In the genomic region with DNA sequence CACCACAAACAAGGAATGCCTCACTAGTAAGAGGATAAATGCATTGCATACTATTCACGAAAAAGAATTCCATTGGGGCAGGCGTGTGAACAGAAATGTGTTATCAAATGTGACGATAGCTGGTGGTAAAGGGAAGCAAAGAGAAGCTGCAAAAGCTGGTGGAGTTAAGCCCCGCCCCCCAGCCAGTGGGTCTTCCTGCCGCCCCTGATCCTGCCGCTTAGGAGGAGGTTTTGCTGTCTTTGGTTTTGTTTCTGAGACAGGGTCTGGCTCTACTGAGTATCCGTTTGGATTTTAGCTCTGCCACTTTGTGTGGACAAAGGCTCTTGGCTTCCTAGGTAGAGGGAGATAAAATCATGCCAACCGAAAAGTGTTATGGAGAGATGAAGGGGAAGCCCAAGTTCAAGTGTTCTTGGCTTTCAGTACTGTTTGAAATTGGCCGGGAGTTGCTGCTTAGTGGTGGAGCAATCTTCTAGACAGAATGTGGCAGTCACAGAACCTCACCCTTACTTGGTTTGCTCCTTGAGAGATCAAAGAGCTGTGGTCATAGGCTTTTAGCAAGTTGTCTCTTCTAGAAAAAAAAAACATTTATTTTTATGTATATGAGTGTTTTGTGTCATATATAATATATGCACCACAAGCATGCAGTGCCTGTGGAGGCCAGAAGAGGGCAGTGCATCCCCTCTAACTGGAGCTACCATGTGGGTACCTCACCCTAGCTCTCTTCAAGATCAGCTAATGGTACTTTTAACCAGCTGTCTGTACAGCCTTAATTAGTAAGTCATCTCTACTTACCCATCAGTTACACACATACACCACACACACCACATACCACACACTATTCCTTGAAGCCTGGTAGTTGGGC, we compare ENCODE assay signal across 12 mouse cellular contexts. TPM values are rescaled to one million over a fixed set of nuclear protein-coding genes. Genes with fewer than 3 reads are reported as not detected.
DNase-seq lines count a peak whose midpoint lies in the region; ATAC-seq and TF ChIP-seq lines count a peak whose summit lies in the region.
"Had no signal": no experiment of that assay in that cellular context is flagged by ENCODE, and none has a peak within 500 bp of the region (broad histone marks: within the 10 kb centered on the region; RNA-seq: fewer than 3 reads in every experiment).

No protein-coding gene starts in this region.

- H3K4me2 ChIP-seq in kidney, postnatal 0 days (ENCODE audit: low read length) = no peak overlapping the region
- H3K4me2 ChIP-seq in kidney, embryonic 16.5 days (replicated peaks; ENCODE audit: low read depth, low read length) = no peak overlapping the region
- no peak overlapping the region for H3K4me2 ChIP-seq in lung, embryonic 16.5 days (ENCODE audit: low read depth, low read length)
- H3K4me2 ChIP-seq: midbrain, embryonic 11.5 days had no signal

- 83% methylated on average over 9 of the region's 9 CpGs for WGBS in kidney, postnatal 0 days
- 81% methylated on average over 9 of the region's 9 CpGs for WGBS in kidney, embryonic 16.5 days
- 47% methylated on average over 9 of the region's 9 CpGs for WGBS in lung, embryonic 16.5 days

- no peak overlapping the region for H3K27ac ChIP-seq in kidney, postnatal 0 days
- no peak overlapping the region for H3K27ac ChIP-seq in kidney, embryonic 16.5 days (ENCODE audit: low read length)
- H3K27ac ChIP-seq in ES-E14 (ENCODE audit: insufficient read depth, low read depth, low read length, poor library complexity, severe bottlenecking) = no peak overlapping the region
- H3K27ac ChIP-seq in lung, embryonic 16.5 days (ENCODE audit: low read length) = peak overlapping the region; percentile 70
- H3K27ac ChIP-seq: limb, embryonic 10.5 days had no signal

- no peak for ATAC-seq in kidney, postnatal 0 days (replicated peaks; ENCODE audit: low FRiP score, low read depth)
- ATAC-seq in kidney, embryonic 16.5 days (ENCODE audit: low FRiP score, low TSS enrichment) = no peak
- no peak for ATAC-seq in lung, embryonic 16.5 days (ENCODE audit: low read depth)

- H3K9me3 ChIP-seq in kidney, postnatal 0 days (replicated peaks; ENCODE audit: low read length) = no peaks in the 10 kb centered on the region
- H3K9me3 ChIP-seq in kidney, embryonic 16.5 days (ENCODE audit: low read length) = peaks cover 6% of the 10 kb centered on the region
- H3K9me3 ChIP-seq in E14TG2a.4 (ENCODE audit: low read length) (no peaks in the 10 kb centered on the region), ES-E14 (ENCODE audit: control insufficient read depth, insufficient read depth, low read depth, low read length) (no peaks in the 10 kb centered on the region)
- H3K9me3 ChIP-seq in lung, embryonic 16.5 days (ENCODE audit: control insufficient read depth, low read length) = 0 out of 2 replicates have a peak, but pooled peaks cover 3% of the 10 kb centered on the region
- H3K9me3 ChIP-seq: limb, embryonic 10.5 days had no signal

- H3K4me1 ChIP-seq in kidney, postnatal 0 days (replicated peaks; ENCODE audit: insufficient read depth, low read length) = no peaks in the 10 kb centered on the region
- H3K4me1 ChIP-seq in kidney, embryonic 16.5 days (ENCODE audit: insufficient read depth, low read length) = 0 out of 2 replicates have a peak, but pooled peaks cover 5% of the 10 kb centered on the region
- peaks cover 28% of the 10 kb centered on the region for H3K4me1 ChIP-seq in E14TG2a.4 (replicated peaks; ENCODE audit: low read depth, low read length)
- peaks cover 0 to 7% of the 10 kb centered on the region in 2 experiments; a peak in 2 of 4 replicates for H3K4me1 ChIP-seq in ES-E14 (ENCODE audit: control insufficient read depth in 2 of 2, insufficient read depth in 2 of 2, low read length in 2 of 2, poor library complexity in 1 of 2)
- 0 out of 2 replicates have a peak, but pooled peaks cover 5% of the 10 kb centered on the region for H3K4me1 ChIP-seq in lung, embryonic 16.5 days (replicated peaks; ENCODE audit: control insufficient read depth, insufficient read depth, low read length)

- no peaks in the 10 kb centered on the region for H3K36me3 ChIP-seq in kidney, postnatal 0 days (ENCODE audit: insufficient read depth, low read length)
- H3K36me3 ChIP-seq in kidney, embryonic 16.5 days (ENCODE audit: insufficient read depth, low read length) = no peaks in the 10 kb centered on the region
- H3K36me3 ChIP-seq in E14TG2a.4 (ENCODE audit: insufficient read depth, low read length) (no peaks in the 10 kb centered on the region), ES-E14 (ENCODE audit: control insufficient read depth, insufficient read depth, low read length, poor library complexity, severe bottlenecking) (no peaks in the 10 kb centered on the region)
- H3K36me3 ChIP-seq in lung, embryonic 16.5 days (ENCODE audit: control insufficient read depth, insufficient read depth, low read length) = no peaks in the 10 kb centered on the region
- H3K36me3 ChIP-seq: limb, embryonic 10.5 days had no signal

- no peak overlapping the region for H3K9ac ChIP-seq in kidney, postnatal 0 days (ENCODE audit: low read depth, low read length)
- no peak overlapping the region for H3K9ac ChIP-seq in kidney, embryonic 16.5 days (replicated peaks; ENCODE audit: low read length)
- H3K9ac ChIP-seq in ES-E14 (ENCODE audit: insufficient read depth, low read depth, low read length, poor library complexity, severe bottlenecking) = no peak overlapping the region
- H3K9ac ChIP-seq in lung, embryonic 16.5 days (ENCODE audit: low read length) = no peak overlapping the region

- in situ Hi-C loops in ES-E14 (cut with MboI; ENCODE audit: low sequenced_read_pairs in 2 of 2, unreplicated experiment in 2 of 2) = no loop called here

- H3K27me3 ChIP-seq in kidney, postnatal 0 days (ENCODE audit: insufficient read depth, low read length) = no peaks in the 10 kb centered on the region
- no peaks in the 10 kb centered on the region for H3K27me3 ChIP-seq in kidney, embryonic 16.5 days (ENCODE audit: insufficient read depth, low read length)
- peaks cover 10% of the 10 kb centered on the region for H3K27me3 ChIP-seq in E14TG2a.4 (ENCODE audit: insufficient read depth, low read length)
- no peaks in the 10 kb centered on the region for H3K27me3 ChIP-seq in lung, embryonic 16.5 days (ENCODE audit: control insufficient read depth, insufficient read depth, low read depth, low read length)

- TF ChIP-seq CTCF in kidney, postnatal 0 days (IDR thresholded peaks at IDR 0.05; ENCODE audit: low read depth) = peak; percentile 56
- peak; percentile 90 for TF ChIP-seq CTCF in E14TG2a.4 (conservative IDR thresholded peaks at IDR 0.05; ENCODE audit: low read length)

- no peak for DNase-seq in kidney, postnatal 0 days (ENCODE audit: low spot score)
- peak; percentile 25 for DNase-seq in ES-E14 (ENCODE audit: low read depth, low spot score)
- DNase-seq in layer of hippocampus, adult 9-11 months = no peak
- no peak for DNase-seq in frontal cortex, adult 2 months (ENCODE audit: extremely low spot score in 1 of 2, low spot score in 1 of 2)
- DNase-seq: gastrocnemius, postnatal 36 days; spleen, adult 18-20 months had no signal

- no peak overlapping the region for H3K4me3 ChIP-seq in kidney, postnatal 0 days (replicated peaks; ENCODE audit: low read depth, low read length)
- H3K4me3 ChIP-seq in kidney, embryonic 16.5 days (ENCODE audit: low read length) = no peak overlapping the region
- H3K4me3 ChIP-seq in E14TG2a.4 (replicated peaks; ENCODE audit: low read length) (peak overlapping the region; percentile 59), ES-E14 (ENCODE audit: insufficient read depth in 1 of 2, low read depth in 1 of 2, low read length in 2 of 2, poor library complexity in 1 of 2, severe bottlenecking in 1 of 2) (peak overlapping the region; percentile 25 to 38)
- no peak overlapping the region for H3K4me3 ChIP-seq in lung, embryonic 16.5 days (ENCODE audit: low read length)
- H3K4me3 ChIP-seq: limb, embryonic 10.5 days had no signal

TF ChIP-seq in ES-E14, 5 proteins besides CTCF, POLR2A, EP300 and RAD21:
- peak; percentile 77; the same call in 1 of the 2 replicates for TF ChIP-seq ZC3H11A (IDR thresholded peaks at IDR 0.05; ENCODE audit: borderline replicate concordance, low read depth, low read length)
- TF ChIP-seq CHD2 (IDR thresholded peaks at IDR 0.05; ENCODE audit: low read depth, low read length) = no peak

RNA-seq across cellular contexts. Expression of a gene that starts 59.8 kb away (rescaled TPM):
- 3.9 TPM in 2 replicates for polyA plus RNA-seq in kidney, postnatal 0 days (2015; fragmentation: Nextera tagmentation; extraction: Ambion mirVana)
- polyA plus RNA-seq in kidney, embryonic 16.5 days (2015; fragmentation: Nextera tagmentation; extraction: Ambion mirVana) = 0.64 and 2.5 TPM in 2 replicates
- total RNA-seq in ES-E14 (2012; rRNA removed) = 0.63 and 1.3 TPM in 2 replicates
- 55.4 and 87.5 TPM in 2 replicates for polyA plus RNA-seq in lung, embryonic 16.5 days (2015; fragmentation: Nextera tagmentation; extraction: Ambion mirVana)
- polyA plus RNA-seq in frontal cortex, adult 2 months (2012; rRNA removed) = 0.04 TPM in 2 replicates
- total RNA-seq: common myeloid progenitor, adult 5-6 weeks; gastrocnemius, postnatal 36 days had no signal
- polyA plus RNA-seq: limb, embryonic 10.5 days; midbrain, embryonic 11.5 days had no signal

Comparison
In these comparisons a context has a peak if more than half of its experiments do, and no peak if none do; other contexts are left out.
1. H3K4me3 ChIP-seq: peak in E14TG2a.4 (single experiment) and ES-E14 (2 of 2); none in kidney, postnatal 0 days (single experiment), kidney, embryonic 16.5 days (single experiment) and lung, embryonic 16.5 days (single experiment).
2. RNA of a gene that starts 59.8 kb away (polyA plus RNA-seq): 55.4 to 87.5 TPM in lung, embryonic 16.5 days; 3.9 TPM in kidney, postnatal 0 days, 0.64 to 2.5 TPM in kidney, embryonic 16.5 days and 0.04 TPM in frontal cortex, adult 2 months; every median in the first group is over 10 times any median in the second.